Mouse (Mus musculus) right cerebral cortex, postnatal 4 days (tissue): ENCODE results near the gene Etl4.

Source experiments
- DNase-seq: peaks from one replicate; pipeline ENCODE4 v3.0.0-alpha.2; 2022

Etl4 gene

DNA sequence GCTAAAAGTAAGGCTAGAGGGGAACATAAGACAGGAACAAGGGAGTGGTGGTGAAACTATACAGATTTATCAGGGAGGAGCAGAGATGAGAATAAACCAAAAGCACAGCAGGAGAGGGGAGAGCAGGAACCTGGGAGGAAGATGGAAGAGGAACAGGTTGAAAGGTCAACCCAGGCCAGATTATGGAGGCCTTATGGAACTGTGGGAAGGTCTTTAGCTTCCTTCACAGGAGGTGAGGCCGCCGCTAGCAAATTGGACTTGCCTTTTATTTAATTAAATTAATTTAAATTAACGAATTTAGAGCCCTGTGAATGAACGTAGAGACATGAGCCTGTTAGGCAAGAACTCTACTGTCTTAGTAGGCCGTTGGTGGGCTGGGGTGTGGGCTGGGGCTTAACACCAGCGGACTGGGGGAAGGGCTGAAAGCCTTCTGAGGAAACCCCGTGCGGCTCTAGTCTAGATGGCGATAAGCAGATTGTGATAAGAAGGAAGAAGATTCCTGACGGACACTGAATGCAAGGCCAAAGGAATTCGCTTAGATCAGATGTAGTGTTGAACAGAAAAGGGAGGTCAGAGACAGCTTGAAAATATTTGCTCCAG is 612.2 kb downstream of the Etl4 start:
- no peak for DNase-seq

DNA sequence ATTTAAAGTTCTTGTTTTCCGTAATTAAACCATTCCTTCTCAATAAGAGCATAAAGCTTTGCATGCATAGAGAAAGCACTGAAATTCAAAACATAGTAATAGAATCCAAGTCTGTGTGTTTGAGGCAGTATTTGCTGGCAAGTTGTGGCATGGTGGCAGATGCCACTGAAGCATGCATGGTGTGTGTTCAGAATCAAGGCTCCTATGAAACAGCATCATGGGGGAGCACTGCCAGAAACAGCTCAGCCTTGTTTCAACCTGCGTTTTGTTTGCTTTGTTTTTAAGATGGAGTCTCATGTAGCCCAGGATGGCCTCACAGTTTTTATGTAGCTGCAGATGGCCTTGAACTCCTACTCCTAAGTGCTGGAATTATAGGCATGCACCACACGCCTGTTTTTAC is 614.1 kb downstream of the Etl4 start:
- no peak for DNase-seq

DNA sequence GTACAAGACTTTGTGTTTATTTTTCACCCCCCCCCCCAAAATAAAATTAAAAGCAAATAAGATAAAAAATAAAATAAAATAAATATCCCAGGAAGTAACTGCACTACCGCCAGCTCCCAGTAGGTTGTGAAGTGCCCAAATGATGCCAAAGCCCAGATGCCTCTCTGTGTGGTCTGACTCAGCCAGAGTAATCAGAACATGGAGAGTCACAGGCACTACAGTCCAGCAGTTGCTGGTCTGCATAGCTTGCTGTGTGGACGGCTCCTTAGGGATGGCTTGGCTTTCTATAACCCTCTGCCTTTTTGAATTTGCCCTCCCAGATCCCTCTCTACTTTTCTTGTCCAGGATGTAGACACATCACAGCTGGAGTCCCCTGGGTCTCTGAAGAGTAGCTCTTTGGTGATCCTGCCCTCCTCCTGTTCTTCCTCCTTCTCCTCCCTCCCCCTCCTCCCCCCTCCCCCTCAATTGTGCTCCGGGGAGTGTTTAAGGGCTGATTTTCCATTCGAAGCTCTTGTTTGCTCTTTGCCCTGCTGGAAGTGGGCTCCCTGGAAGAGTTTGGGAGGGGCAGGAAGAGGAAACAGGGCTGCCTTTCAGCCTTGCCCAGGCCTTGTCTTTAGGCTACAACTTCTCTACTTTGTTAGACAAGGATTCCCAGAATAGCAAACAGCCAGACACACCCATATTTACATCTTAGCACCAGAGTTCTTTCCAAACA is 616.5 kb downstream of the Etl4 start:
- no peak for DNase-seq

DNA sequence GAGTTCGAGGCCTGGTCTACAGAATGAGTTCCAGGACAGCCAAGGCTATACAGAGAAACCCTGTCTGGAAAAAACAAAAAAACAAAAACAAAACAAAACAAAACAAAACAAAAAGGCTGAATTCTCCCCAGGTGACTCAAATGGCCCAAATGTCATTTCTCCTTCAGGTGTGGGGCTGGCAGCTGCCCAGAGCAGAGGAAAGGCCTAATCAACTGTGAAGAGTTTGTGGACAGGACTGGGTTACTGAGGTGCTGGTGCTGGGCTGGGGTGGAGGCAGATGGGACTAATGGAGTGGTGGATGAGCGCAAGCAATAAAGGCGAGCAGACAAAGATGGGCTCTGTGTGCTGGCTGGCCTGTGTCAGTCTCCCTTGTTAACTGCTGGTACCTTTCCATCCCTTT is 617.3 kb downstream of the Etl4 start:
- no peak for DNase-seq

DNA sequence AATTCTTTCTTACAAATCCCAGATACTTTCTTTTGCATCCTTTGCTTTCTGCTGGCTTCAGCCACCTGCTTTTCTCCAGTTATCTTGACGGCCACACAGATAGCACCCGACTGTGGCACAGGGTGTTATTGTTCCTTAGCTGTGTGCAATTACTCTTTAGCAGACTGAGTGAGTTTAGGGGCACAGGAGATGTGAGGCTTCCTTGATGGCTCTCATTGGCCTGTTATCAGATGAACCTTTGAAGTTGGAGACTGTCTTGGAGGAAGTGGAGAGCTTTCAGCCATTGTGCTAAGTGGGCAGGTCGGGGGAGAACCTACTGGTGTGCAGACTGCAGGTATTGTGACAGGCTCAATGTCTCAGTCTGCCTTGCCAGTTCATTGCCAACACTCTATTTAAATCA is 623.0 kb downstream of the Etl4 start:
- DNase-seq, result no peak

DNA sequence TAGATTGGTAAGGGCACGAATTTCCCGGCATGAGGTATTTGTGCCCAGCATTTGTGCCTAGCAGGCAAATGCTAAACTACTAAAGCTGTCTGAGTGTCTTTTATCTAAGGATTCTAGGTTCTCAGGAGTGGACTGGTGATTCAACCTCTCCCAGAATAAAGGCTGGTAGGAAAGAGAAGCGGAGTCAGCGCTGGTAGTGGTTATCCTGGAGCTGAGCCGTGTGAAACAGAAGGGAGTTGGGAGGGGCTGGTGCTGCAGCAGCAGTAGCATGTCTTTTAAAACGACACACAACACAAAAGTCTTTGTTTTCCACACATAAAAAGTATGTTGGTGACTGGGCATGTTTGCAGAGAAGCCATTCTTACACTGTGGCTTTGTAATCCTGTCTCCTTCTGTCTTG is 628.2 kb downstream of the Etl4 start:
- DNase-seq, result no peak

DNA sequence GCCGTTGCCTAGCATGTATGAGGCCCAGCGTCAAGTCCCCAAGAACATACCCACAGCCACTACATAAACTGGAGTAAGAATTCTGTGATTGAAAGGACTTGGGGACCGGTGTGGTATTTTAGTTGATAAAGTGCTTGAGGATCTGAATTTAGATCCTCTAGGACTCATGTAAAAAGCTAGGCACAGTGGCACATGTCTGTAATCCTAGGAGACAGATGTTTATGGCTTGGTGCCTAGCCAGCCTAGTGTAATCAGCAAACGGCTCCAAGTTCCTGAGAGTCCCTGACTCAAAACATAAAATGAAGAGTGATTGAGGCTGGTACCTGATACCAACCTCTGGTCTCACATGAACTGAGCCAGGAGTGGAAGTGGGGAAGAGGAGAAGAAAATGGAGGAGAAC is 629.3 kb downstream of the Etl4 start:
- DNase-seq, result no peak

DNA sequence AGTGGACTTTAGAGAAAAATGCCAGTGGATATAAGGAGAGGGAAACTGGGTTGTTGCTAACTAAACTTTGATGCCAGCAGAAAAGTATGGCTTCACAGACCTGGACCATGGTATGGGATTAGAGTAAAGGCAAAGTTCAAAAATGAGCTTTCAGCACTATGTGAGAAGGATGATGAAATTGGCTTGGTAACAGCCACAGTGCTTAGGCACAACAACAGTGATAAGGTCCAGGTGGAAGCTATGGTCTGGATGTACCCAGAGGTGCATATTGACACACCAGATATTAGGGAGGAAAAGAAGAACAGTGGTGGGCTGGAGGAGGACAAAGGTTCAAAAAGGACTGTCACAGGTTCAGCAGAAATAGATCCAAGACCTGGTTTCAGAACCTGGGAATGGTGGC is 631.7 kb downstream of the Etl4 start:
- DNase-seq, result no peak

DNA sequence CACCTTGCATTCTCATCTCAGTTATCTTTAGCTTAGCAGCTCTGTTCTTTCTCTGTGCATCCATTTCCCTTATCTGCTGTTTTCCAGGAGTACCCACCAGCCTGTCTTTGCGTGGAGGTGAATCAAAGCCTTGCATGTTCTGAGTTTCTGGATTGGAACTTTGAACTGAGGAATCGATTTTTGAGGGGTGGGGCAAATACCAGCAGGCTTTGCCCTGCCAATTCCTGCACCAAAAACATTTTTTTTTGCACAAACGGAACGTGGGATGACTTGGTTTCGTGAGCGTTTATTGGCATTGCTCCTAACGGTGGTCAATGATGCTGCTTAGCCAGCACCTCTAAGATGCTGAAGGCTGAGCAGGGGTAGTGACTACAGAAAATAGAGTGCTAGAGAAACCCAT is 632.7 kb downstream of the Etl4 start:
- DNase-seq, result no peak

DNA sequence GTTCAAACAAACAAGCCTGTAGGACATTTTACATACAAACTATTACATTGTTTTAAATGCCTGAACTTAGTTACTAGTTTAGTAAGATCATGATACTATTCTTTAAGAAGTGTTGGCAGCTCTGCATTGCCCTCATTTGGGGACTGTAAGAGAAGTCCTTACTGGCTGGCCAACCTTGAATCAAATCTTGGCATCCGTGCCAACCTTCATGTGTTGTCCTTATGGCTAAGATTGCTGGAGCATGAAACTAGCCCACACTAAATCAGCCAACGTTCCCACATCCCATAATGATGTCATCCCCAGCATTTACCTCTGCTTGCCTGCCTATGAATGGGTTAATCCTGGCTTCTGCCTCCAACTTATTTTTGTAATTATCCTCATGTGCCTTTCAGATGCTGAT is 636.0 kb downstream of the Etl4 start:
- DNase-seq, result no peak

DNA sequence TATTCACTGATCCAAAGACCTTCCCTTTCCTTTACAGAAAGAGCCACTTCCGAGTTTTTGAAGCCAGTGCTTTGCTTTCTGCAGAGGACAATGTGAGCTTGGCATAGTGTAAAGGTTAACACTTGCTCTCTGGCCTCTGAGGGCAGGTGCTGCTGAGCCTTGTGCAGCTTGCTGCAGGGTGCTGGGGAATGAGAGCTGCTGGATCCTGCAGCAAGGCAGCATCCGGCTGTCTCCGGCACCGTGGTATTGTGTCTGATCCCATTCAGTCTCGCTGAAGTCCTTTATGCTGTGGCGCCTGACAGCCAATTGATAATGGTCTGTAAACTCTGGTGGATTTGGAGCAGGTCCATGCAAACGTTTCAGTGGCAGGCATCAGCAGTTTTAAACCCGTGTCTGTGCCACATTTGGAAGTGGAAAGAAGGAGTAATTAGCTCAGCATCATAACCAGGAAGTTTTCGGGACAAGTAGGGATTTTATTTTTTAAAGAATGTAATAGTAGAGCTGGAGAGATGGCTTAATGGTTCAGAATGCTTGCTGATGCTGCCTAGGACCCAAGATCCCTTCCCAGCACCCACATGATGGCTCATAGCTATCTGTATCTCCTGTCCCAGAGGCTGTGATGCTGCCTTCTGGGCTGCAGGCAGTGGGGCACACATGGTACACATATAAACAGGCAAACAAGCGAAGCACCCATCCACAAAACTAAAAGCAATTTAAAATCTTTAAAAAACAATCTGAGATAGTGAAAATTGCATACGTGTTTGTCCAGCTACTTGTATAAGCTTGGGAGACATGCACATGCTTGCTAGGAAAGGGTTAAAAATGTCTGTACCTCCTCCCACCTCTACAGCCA is 637.1 kb downstream of the Etl4 start:
- no peak for DNase-seq

DNA sequence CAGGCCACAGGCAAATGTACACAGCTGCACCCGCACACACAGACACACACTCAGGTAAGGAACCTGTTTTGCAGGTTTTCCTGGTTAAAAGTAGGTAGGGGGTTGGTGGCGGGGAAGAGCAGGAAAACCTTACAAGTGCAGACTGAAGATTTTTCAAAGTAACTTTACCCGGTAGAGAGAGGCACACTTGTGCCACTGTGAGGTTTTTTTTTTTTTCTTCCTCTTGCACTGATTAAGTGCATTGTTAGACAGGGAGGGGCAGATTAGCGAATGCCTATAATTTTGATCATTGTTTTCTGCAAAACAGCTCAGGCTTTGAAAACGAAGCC is 637.7 kb downstream of the Etl4 start:
- DNase-seq, result no peak

DNA sequence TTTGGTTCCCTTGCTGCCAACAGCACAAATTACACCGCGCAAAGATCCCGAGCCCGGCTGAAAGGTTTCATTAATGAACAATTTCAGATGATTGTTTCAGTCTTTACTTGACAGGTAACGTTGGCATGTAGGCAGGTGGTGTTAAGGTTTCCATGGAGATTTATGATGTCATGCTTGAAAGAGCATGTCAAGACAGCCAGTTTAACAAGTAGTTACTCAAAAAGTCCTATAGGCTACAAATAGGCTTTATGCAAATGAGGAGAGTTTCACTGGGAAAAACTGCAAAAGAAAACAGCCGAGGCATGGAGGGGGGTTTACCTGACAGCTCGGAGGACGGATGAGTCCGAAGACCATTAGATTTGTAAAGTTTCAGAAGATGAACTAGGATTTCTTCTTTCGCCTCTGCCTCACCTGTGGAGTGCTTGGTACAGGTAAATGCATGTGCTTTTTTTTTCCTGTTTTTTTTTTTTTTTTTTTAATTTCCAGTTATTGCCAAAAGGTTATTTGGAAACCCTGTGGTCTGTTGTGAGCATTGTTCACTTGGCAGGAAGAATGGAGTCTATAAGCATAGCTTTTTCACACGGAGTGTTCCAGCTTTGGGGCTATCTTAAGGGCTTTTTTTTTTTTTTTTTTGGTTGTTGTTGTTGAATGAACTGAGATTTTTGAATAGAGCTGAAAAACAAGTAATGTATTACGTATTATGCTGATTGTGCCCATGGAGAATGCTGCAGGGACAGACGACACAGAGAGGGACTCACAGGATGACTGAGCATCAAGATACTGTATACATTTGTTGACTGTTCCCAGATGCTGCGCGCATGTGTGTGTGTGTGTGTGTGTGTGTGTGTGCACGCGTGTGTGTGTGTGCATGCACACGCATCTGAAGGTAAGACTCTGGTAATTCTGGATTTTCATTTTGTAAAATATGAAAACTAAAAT is 638.4 kb downstream of the Etl4 start:
- no peak for DNase-seq

DNA sequence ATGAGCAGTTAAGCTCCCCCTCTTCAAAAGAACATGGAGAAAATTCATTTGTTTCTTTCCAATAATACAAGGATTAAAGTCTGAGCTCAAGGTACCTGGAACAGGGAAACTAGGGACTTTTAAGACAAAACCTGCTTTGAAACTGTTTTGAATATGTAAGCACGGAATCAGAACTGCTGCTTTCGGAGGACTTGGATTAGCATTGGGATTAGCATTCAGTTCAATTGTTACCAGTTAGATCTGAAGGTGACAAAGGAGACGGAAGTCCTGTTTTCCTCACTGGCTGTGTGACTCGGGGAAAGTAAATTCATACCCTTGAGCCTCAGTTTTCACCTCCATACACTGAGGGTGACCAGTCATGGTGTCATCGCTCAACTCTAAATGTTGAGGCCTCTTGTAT is 639.5 kb downstream of the Etl4 start:
- DNase-seq, result no peak

DNA sequence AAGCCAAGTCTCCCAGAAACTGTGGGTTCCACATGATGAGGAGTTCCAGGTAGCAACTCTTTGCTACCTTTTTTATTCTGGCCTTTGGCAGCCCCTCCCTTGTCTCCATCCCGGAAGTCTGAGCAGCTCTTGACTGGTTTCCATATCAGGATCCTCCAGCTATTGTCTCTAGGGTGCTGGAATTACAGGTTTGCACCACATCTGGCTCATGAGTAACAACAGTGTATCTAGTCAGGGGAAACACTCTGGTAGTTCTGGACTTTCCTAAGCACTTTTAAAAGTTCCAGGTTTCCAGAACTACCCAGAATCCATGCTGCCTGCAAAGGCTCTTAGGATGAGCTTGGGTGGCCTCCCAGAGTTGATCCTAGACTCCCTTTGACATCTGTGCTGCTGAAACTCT is 640.4 kb downstream of the Etl4 start:
- no peak for DNase-seq

DNA sequence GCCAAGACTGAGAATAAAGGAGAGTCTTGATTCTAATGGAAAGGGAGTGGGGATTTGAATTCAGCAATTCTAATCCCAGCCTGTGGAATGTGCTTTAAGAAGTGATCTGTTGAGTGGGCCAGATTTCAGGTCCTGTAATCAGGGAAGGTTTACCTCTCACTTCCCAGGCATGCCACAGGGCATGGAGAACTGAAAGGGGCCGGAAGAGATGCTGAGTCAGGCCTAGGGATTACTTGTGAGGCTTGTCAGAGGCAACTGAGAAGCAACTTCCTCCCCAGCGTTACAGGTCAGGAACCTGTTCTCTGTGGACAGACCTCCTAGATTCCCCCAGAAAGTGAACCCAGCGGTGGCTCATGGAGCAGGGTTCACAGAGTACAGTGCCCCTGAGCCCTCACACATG is 646.1 kb downstream of the Etl4 start:
- DNase-seq, result no peak

DNA sequence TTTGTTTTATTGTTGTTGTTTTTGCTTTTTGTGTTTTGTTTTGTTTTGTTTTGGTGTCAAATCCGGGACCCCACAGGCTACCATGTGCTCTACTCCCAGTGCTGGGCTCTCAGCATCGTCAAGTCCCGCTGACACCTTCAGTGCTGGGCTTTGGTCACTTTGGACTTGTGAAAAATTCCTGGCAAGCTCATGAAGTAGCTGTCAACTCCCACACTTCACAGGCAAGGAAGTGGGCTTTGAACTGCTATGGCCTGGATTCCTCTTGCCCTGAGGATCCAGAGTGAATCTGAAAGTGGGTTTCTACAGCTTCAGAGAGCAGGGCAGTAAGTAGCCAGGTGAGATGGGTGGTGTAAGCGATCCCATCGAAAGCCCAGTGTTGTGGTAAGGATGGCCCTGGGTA is 649.5 kb downstream of the Etl4 start:
- no peak for DNase-seq

DNA sequence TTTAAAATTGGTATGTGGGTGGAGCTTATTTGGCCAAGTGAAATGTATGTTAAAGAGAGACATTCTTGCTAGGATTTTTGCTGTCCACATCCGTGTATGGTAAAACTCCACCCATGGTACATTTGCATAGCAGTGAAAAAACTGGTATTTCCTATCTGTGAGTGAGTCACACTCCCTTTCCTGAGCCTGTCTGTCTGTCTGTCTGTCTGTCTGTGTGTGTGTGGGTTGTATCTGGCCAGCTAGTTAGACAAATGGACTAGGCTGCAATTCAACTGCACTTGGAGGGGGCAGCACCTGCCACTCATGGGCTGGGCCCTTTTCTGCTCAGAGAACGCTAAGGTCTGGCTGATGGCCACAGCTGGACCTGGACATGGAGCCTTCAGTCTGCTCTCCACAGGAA is 650.1 kb downstream of the Etl4 start:
- DNase-seq, result no peak

DNA sequence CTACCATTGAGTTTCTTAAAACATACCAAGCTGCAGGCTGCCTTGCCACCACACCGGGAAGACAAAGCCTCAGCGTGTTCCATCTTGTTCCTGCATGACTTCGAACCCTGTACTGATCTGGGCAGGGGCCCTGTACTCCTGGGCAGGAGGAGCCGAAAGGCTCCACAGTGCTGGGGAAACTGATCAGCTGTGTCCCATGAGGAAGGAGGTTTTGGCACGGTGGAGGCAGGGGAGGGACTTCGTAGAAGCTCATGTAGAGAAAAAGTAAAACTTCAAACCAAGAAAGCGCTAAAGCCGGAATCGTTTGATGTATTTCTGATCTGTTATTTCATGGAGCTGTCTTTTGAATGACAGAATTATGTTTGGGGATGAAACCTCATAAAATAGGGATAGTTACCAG is 651.0 kb downstream of the Etl4 start:
- no peak for DNase-seq

DNA sequence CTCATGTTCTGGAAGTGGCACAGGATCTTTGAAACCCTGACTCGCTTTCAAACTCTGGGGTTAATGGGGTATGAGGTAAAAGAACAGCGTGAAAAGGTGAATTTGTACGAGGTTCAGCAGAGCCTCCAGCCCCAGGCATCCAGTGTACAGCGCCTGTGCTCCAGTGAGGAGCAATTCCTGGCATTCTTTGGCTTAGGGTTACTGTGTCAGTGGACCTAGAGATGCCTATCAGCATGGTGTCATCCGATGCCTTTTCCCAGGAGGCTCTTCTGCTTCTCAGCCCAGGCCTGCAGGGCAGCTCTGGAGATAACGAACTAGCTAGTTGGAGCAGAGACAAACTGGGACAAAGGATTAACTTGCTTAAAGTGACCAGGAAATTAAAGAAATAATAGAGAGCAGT is 653.5 kb downstream of the Etl4 start:
- DNase-seq, result no peak

DNA sequence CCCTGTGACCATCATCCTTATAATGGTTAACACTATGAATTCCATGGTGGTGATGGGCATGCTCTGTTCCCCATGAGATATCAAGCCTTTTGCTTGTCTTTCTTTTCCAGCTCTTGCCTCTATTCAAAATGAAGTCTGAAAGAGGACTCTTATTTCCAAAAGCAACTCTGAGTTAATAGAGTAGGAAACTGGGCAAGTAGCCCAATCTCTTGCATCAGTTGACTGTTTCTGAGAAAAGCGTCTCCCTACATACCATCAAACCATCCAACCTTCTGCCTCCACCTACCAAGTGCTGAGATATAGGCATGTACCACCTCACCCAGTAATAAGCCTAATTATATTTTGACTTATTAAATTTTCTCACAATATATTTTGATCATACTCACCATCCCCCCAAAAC is 658.9 kb downstream of the Etl4 start:
- no peak for DNase-seq

DNA sequence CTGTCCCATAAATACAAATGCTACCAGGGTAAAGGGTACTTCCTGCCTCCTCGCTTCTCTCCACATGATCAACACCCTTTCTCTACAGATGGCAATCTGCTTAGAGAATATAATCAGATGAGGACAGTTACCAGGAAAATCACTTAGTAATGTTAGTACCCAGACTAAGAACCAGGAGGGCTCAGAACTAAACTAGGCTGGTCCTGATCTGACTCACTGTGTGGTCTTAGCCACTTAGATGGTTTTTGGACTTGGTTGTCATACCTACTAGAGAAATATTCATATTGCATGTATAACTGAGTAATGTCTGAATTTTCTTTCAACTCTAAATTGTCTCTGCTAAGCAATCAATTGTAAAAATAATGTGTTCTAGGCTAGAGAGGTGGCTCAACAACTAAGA is 662.4 kb downstream of the Etl4 start:
- no peak for DNase-seq

DNA sequence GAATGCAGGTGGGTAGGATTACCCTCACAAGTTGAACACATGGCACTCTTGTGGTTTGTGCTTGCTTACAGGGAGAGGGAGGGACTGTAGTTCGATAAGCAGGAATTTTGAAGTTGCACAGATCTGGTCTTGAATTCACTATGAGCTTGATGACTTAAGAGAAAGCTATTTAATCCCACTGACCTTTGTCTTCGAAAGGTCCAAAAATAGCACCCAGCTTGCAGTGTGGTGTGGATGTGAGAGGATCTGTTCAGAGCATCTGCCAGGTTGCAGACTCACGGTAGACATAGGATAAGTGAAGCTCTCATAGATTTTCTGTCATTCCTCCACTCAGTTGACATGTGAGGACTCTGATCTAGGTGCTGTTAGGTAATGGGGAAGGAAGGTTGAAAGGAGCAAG is 670.8 kb downstream of the Etl4 start:
- no peak for DNase-seq
